Mouse (Mus musculus) hindbrain, embryonic 11.5 days (tissue): ENCODE measurements around the gene Zfp433. TPM values are rescaled to one million over a fixed set of nuclear protein-coding genes. Genes with fewer than 3 reads are reported as not detected.
"Not testable (repeated sequence)": the region's sequence is repeated elsewhere in the genome, so short reads cannot be mapped to it uniquely, and the experiment has no call there.

Source experiments
- ATAC-seq: fragments of 200-750 bp; cut with Nextera tagmentation; 2 replicates; pipeline ENCODE4 v1.8.0; 2017; ENCODE audit warnings: mild to moderate bottlenecking, moderate TSS enrichment, moderate library complexity; ENCODE audit not compliant: low FRiP score
- DNase-seq: peaks from one replicate; pipeline ENCODE4 v3.0.0-alpha.2; 2015; ENCODE audit warnings: low spot score
- H3K27ac ChIP-seq: fragments of 300-500 bp; sonication (generic); 2 replicates; pipeline ENCODE4 v1.5.1; 2014; ENCODE audit warnings: mild to moderate bottlenecking, low read depth, low read length
- H3K27me3 ChIP-seq: fragments of 300-500 bp; sonication (generic); 2 replicates; pipeline ENCODE4 v1.6.1; 2014; ENCODE audit warnings: mild to moderate bottlenecking, low read length, moderate library complexity, mixed read lengths; ENCODE audit not compliant: control insufficient read depth, insufficient read depth
- H3K36me3 ChIP-seq: fragments of 300-500 bp; sonication (generic); 2 replicates; pipeline ENCODE4 v1.6.1; 2014; ENCODE audit warnings: mild to moderate bottlenecking, low read length, moderate library complexity, mixed read lengths; ENCODE audit not compliant: control insufficient read depth, insufficient read depth
- H3K4me1 ChIP-seq: fragments of 300-500 bp; sonication (generic); replicated peaks from 2 replicates; pipeline ENCODE4 v1.6.1; 2014; ENCODE audit warnings: low read length, mixed read lengths; ENCODE audit not compliant: control insufficient read depth, insufficient read depth
- H3K4me2 ChIP-seq: fragments of 300-500 bp; sonication (generic); replicated peaks from 2 replicates; pipeline ENCODE4 v1.6.1; 2014; ENCODE audit warnings: mild to moderate bottlenecking, low read depth, low read length
- H3K4me3 ChIP-seq: fragments of 300-500 bp; sonication (generic); 2 replicates; pipeline ENCODE4 v1.5.1; 2014; ENCODE audit warnings: low read depth, low read length
- H3K9ac ChIP-seq: fragments of 300-500 bp; sonication (generic); 2 replicates; pipeline ENCODE4 v1.6.1; 2014; ENCODE audit warnings: low read depth, low read length
- H3K9me3 ChIP-seq: fragments of 300-500 bp; sonication (generic); 2 replicates; pipeline ENCODE4 v1.6.1; 2016; ENCODE audit warnings: low read length; ENCODE audit not compliant: control insufficient read depth
- WGBS: fragments of 180-500 bp; shearing (Covaris S2); extraction: QIAGEN DNeasy Blood & Tissue Kit; methylation state at CpG from one replicate; pipeline ENCODE4 v1.1.7; 2014; 5-methylcytosine and 5-hydroxymethylcytosine counted together
- polyA plus RNA-seq: library from polyadenylated mRNA; unstranded; fragments of >200 nt; fragmentation: Nextera tagmentation; extraction: Ambion mirVana; gene quantifications from 2 replicates; pipeline ENCODE4 v1.2.1, GENCODE M21; 2014

Gene Zfp433
- polyA plus RNA-seq, result 20.0 and 22.6 TPM in 2 replicates

DNA sequence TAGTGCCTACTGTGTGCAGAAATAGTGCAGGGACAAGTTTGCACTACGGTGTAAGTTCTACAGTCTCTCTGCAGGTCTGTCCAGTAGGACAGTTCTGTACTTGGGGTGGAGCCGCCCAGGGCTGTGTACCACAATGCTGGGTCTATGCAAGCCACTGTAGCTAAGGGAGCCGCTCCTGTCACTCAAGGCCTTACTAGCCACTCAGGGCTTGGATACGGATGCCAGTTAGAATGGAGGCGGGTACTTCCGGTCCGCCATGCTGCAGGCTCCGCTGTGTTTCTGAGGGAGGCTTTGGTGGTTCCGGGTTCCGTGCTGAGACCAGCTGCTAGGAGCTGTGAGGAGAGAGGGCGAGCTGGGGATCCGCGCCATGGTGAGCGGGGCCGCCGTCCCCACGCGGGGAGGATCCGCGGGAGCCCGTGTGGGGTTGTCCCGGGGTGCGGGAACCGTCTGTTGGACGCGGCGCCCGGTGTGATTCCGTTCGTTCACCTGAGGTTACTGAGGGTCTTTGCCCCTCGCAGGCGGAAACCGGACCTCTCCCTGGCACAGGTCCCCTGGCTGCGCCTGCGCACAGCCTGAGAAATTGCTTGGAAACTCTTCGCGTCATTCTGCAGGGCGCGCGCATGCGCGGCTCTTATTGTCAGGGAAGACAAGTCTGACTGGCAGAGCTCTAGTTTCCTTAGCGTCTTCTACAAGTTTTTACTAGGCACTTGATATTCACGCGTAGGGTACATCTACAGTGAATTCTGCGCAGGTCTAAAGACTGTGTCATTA is at the start of gene Zfp433:
TSS of gene Zfp433 (plus strand) at position 295 of the 771 bp plus-strand sequence.
- not testable (repeated sequence) for H3K4me1 ChIP-seq, DNase-seq, H3K27ac ChIP-seq, H3K36me3 ChIP-seq, H3K9ac ChIP-seq, H3K4me2 ChIP-seq, H3K4me3 ChIP-seq, H3K9me3 ChIP-seq, H3K27me3 ChIP-seq
- peak; percentile 100 for ATAC-seq
- WGBS, result no CpG with 5 or more reads among the region's 46 CpGs

- no peaks in the 10 kb centered on the region for H3K36me3 ChIP-seq
- H3K9ac ChIP-seq, result no peak overlapping the region
- no peak overlapping the region for H3K4me3 ChIP-seq
- peaks cover 16% of the 10 kb centered on the region for H3K9me3 ChIP-seq
- no peak for DNase-seq
- 94% methylated on average over 10 of the region's 10 CpGs for WGBS
- H3K4me2 ChIP-seq, result no peak overlapping the region
- no peak for ATAC-seq
- H3K4me1 ChIP-seq, result no peaks in the 10 kb centered on the region
- no peak overlapping the region for H3K27ac ChIP-seq
- no peaks in the 10 kb centered on the region for H3K27me3 ChIP-seq
Measured at GRCm38 (mm10) chr10:81655178-81655577, 49.4 kb upstream of the Zfp433 start.

DNA sequence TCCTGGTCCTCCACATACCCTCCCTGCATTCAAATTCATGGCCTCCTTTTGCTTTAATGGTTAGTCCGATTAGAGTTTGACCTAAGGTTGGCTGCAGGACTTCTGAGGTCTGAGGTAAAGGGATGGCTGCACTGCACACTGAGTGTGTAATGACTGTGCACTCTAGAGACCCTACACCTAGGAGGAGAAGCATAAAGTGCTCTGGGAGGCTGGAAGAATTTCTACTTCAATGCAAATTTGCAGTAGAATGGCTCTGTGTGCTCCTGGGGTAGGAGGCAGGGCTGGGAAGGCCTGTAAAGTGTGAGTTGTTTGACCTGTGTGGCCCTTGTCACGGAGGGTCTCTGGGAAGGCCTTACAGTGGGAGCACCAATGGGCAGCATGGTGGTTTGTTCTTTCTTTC is 48.5 kb upstream of the Zfp433 start:
- Histone ChIP-seq H3K4me2 (no peak overlapping the region), H3K9me3 (peaks cover 16% of the 10 kb centered on the region), H3K4me1 (no peaks in the 10 kb centered on the region), H3K9ac (no peak overlapping the region), H3K36me3 (no peaks in the 10 kb centered on the region), H3K27me3 (no peaks in the 10 kb centered on the region), H3K4me3 (no peak overlapping the region), H3K27ac (no peak overlapping the region)
- 98% methylated on average over 2 of the region's 2 CpGs for WGBS
- ATAC-seq (no peak), DNase-seq (no peak)

DNA sequence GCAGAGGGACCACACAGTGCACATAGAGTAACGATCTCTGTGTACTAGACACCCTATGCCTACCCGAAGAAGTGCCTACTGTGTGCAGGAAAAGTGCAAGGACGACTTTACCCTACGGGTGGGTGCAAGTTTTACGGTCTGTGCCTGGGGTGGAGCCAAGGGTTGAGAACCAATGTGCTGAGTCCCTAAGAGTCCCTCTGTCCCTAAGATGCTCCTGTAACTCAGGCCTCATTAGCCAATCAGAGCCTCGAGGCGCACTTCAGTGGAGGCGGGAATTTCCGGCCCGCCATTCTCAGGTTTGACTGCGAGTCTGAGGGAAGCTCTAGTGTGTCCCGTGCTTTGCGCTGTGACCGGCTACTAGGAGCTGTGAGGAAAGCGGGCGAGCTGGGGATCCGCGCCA is 17.5 kb upstream of the Zfp433 start:
- H3K4me2 ChIP-seq, ATAC-seq, H3K4me1 ChIP-seq, H3K27me3 ChIP-seq, H3K36me3 ChIP-seq, H3K9me3 ChIP-seq, H3K4me3 ChIP-seq, DNase-seq, H3K9ac ChIP-seq, H3K27ac ChIP-seq: not testable (repeated sequence)
- WGBS, result no CpG with 5 or more reads among the region's 18 CpGs

- WGBS, result no CpG with 5 or more reads among the region's 43 CpGs
- not testable (repeated sequence) for H3K27me3 ChIP-seq, H3K4me1 ChIP-seq, H3K4me2 ChIP-seq, H3K4me3 ChIP-seq, H3K9ac ChIP-seq, DNase-seq, H3K9me3 ChIP-seq, H3K36me3 ChIP-seq, H3K27ac ChIP-seq
- ATAC-seq, result peak; percentile 98
Measured at GRCm38 (mm10) chr10:81770506-81771403, 66.1 kb downstream of the Zfp433 start, which contains the start of gene Gm3055. Gm3055 (minus strand) TSS chr10:81771161.

GRCm38 (mm10) chr10:81771404-81771777 is 66.8 kb downstream of the Zfp433 start:
- H3K4me3 ChIP-seq, DNase-seq: not testable (repeated sequence)
- no CpG with 5 or more reads among the region's 3 CpGs for WGBS

More at GRCm38 (mm10) chr10:81771404-81771777, 66.8 kb downstream of the Zfp433 start:
- not testable (repeated sequence) for H3K27me3 ChIP-seq, H3K4me1 ChIP-seq, H3K4me2 ChIP-seq, H3K36me3 ChIP-seq, H3K27ac ChIP-seq, H3K9me3 ChIP-seq, H3K9ac ChIP-seq
- peak; percentile 61 for ATAC-seq

Other genes starting within 250 kb of the Zfp433 start
- 10.9 and 11.9 TPM in 2 replicates for gene Nfic, start 249.2 kb upstream of the Zfp433 start, polyA plus RNA-seq
- 12.7 and 13.7 TPM in 2 replicates for gene Celf5, start 222.1 kb upstream of the Zfp433 start, polyA plus RNA-seq
- gene Ncln, start 208.4 kb upstream of the Zfp433 start, polyA plus RNA-seq, result 43.5 and 46.9 TPM in 2 replicates
- 0.15 and 0.24 TPM in 2 replicates for gene S1pr4, start 204.7 kb upstream of the Zfp433 start, polyA plus RNA-seq
- gene Gna15, start 180.6 kb upstream of the Zfp433 start, polyA plus RNA-seq, result 0.56 and 0.66 TPM in 2 replicates
- 57.3 and 61.7 TPM in 2 replicates for gene Gna11, start 159.6 kb upstream of the Zfp433 start, polyA plus RNA-seq
- gene Aes, start 145.3 kb upstream of the Zfp433 start, polyA plus RNA-seq, result 264 and 280 TPM in 2 replicates
- gene Tle2, start 130.3 kb upstream of the Zfp433 start, polyA plus RNA-seq, result 7.2 and 8.8 TPM in 2 replicates
- 5.1 and 7.7 TPM in 2 replicates for gene Tle6, start 103.8 kb upstream of the Zfp433 start, polyA plus RNA-seq
- 0.77 and 1.2 TPM in 2 replicates for gene BC025920, start 98.6 kb upstream of the Zfp433 start, polyA plus RNA-seq
- gene Sirt6, start 77.0 kb upstream of the Zfp433 start, polyA plus RNA-seq, result 40.6 and 42.2 TPM in 2 replicates
- 2.7 and 4.4 TPM in 2 replicates for gene Ankrd24, start 76.3 kb upstream of the Zfp433 start, polyA plus RNA-seq
- gene Gm10778, start 55.8 kb upstream of the Zfp433 start, polyA plus RNA-seq, result 5.9 and 6.9 TPM in 2 replicates
- gene Gm3055, start 66.3 kb downstream of the Zfp433 start, polyA plus RNA-seq, result 17.9 and 19.2 TPM in 2 replicates
- 3.5 and 3.9 TPM in 2 replicates for gene Gm4767, start 107.4 kb downstream of the Zfp433 start, polyA plus RNA-seq
- 12.2 and 12.8 TPM in 2 replicates for gene Gm32687, start 159.1 kb downstream of the Zfp433 start, polyA plus RNA-seq
- 4.6 and 5.4 TPM in 2 replicates for gene Zfp781, start 225.7 kb downstream of the Zfp433 start, polyA plus RNA-seq